Mouse (Mus musculus): Measurements from ENCODE around the gene Chrna7. TPM values are rescaled to one million over a fixed set of nuclear protein-coding genes. Genes with fewer than 3 reads are reported as not detected.
A peak's percentile ranks its signal among the peaks of the same experiment; 100 is the strongest.

The Chrna7 gene
- polyA plus RNA-seq, 1 experiment from 2014 or later = 0.50 TPM

DNA sequence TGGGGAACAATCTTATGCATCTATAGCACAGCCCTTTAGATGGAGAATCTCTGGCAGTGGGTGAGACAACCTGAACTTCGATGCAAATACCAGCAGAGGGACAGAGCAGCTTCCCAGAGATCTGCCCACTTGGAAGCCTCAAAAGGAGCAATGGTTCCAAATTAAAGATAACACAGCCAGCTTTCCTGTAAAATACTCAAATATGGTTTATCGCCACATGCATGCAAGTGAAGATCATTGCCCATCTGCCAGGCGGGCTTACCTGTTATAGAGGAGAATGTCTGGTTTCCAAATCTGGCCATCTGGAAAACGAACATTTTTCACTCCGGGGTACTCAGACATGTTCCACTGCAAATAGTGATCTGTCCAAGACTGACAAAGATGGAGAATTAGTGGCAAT lies 64.0 kb downstream of the Chrna7 start:
- Histone ChIP-seq H3K9ac (no peak overlapping the region), H3K27me3 (ENCODE audit: insufficient read depth, low read length) (no peaks in the 10 kb centered on the region), H3K27ac (ENCODE audit: low read depth) (no peak overlapping the region), H3K36me3 (ENCODE audit: insufficient read depth) (no peaks in the 10 kb centered on the region), H3K9me3 (ENCODE audit: low read depth, low read length) (no peaks in the 10 kb centered on the region), H3K4me1 (ENCODE audit: insufficient read depth) (no peaks in the 10 kb centered on the region), H3K4me2 (no peak overlapping the region), H3K4me3 (ENCODE audit: low read depth, low read length) (no peak overlapping the region)
- no peak for DNase-seq
- no peak for TF ChIP-seq CTCF (IDR thresholded peaks at IDR 0.05; ENCODE audit: low read depth)
- 81% methylated on average over 5 of the region's 5 CpGs for WGBS
- no peak for ATAC-seq (ENCODE audit: insufficient read depth)

DNA sequence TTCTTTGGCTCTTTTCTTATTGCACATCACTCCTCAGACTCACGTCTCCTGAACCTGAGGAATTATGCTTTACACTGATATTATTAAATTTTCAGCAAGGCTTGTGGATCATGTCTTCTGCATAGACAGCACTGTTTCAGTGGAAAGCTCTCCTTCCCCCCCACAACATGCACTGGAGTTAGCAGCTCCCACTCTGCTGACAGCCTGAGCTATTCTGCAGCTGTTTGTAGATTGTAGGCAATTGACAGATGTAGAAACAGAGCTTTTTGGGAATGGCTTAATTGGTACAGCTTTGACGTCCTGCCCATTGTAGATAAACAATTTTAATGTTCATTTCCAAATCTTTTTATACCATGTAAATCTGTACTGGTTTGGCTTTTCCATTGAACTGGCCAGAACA lies 89.8 kb downstream of the Chrna7 start:
- no peak overlapping the region for H3K4me3 ChIP-seq (ENCODE audit: low read depth, low read length)
- WGBS = 30% methylated on average over 2 of the region's 2 CpGs
- DNase-seq = no peak
- no peaks in the 10 kb centered on the region for H3K9me3 ChIP-seq (ENCODE audit: low read depth, low read length)
- H3K4me1 ChIP-seq (ENCODE audit: insufficient read depth) = no peaks in the 10 kb centered on the region
- H3K27ac ChIP-seq (ENCODE audit: low read depth) = no peak overlapping the region
- no peak for ATAC-seq (ENCODE audit: insufficient read depth)
- no peaks in the 10 kb centered on the region for H3K36me3 ChIP-seq (ENCODE audit: insufficient read depth)
- TF ChIP-seq CTCF (IDR thresholded peaks at IDR 0.05; ENCODE audit: low read depth) = no peak
- H3K9ac ChIP-seq = no peak overlapping the region
- H3K27me3 ChIP-seq (ENCODE audit: insufficient read depth, low read length) = no peaks in the 10 kb centered on the region
- H3K4me2 ChIP-seq = no peak overlapping the region

DNA sequence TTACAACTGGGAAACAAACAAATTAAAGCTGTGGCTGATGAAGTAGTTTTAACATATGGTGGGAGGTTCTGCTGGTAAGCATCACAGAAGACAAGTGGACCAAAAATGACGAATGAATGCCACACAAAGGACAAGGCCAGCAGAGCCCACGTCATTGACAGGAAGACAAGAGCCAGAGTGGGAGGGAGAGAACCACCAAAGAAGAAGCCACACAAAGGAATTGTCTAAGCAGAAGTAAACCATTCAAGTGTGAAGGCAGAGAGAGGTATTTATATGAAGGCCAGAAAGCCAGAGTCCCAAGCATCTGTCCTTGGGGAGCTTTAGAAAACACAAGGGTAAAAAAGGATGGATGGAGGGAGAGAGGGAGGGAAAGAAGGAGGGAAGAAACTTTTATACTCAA lies 98.7 kb downstream of the Chrna7 start:
- no peak overlapping the region for H3K27ac ChIP-seq (ENCODE audit: low read depth)
- no peaks in the 10 kb centered on the region for H3K4me1 ChIP-seq (ENCODE audit: insufficient read depth)
- WGBS = 54% methylated on average over 2 of the region's 2 CpGs
- H3K4me3 ChIP-seq (ENCODE audit: low read depth, low read length) = no peak overlapping the region
- H3K36me3 ChIP-seq (ENCODE audit: insufficient read depth) = no peaks in the 10 kb centered on the region
- H3K4me2 ChIP-seq = no peak overlapping the region
- no peaks in the 10 kb centered on the region for H3K9me3 ChIP-seq (ENCODE audit: low read depth, low read length)
- H3K9ac ChIP-seq = no peak overlapping the region
- TF ChIP-seq CTCF (IDR thresholded peaks at IDR 0.05; ENCODE audit: low read depth) = no peak
- H3K27me3 ChIP-seq (ENCODE audit: insufficient read depth, low read length) = no peaks in the 10 kb centered on the region
- no peak for DNase-seq
- ATAC-seq (ENCODE audit: insufficient read depth) = no peak

DNA sequence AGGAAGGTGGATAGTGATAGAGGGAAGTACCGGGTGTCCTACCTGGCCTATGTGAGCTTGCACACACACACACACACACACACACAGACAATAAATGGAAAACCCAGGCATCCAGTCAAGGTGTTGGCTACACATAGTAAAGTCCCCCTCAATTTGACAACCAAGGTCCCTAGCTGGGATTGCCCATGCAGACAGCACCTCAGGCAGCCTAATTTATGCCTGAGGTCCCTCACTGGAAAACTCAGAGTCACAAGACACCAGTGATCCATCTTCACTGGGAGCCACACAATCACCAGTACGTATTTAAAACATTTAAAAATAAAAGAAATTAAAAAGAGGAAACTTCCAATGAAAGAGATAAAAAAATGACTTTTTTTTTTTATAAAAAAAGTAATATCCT lies 99.1 kb downstream of the Chrna7 start:
- no peak overlapping the region for H3K4me3 ChIP-seq (ENCODE audit: low read depth, low read length)
- no peak overlapping the region for H3K27ac ChIP-seq (ENCODE audit: low read depth)
- H3K27me3 ChIP-seq (ENCODE audit: insufficient read depth, low read length) = no peaks in the 10 kb centered on the region
- H3K4me1 ChIP-seq (ENCODE audit: insufficient read depth) = no peaks in the 10 kb centered on the region
- no peak overlapping the region for H3K4me2 ChIP-seq
- no peak for DNase-seq
- 82% methylated on average over 2 of the region's 2 CpGs for WGBS
- ATAC-seq (ENCODE audit: insufficient read depth) = no peak
- H3K36me3 ChIP-seq (ENCODE audit: insufficient read depth) = no peaks in the 10 kb centered on the region
- H3K9me3 ChIP-seq (ENCODE audit: low read depth, low read length) = no peaks in the 10 kb centered on the region
- TF ChIP-seq CTCF (IDR thresholded peaks at IDR 0.05; ENCODE audit: low read depth) = no peak
- H3K9ac ChIP-seq = no peak overlapping the region

DNA sequence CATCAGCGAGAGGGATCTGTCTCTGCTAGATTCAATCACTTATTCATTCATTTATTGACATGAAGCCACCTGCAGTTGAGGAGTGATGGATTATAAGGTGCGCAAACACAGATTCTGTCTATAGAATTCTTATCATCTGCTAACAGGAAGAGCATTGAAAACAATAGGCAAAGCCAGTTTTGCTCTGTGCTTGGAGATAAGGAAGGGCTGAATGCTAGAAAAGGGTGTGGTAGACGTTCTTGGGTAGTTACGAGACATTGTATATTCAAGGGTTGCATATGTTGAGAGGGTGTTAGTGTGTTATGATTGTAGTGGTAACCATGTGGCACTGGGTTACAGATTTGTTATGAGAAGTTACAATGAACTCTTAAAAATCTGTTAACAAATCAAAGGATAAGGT lies 103.0 kb downstream of the Chrna7 start:
- H3K4me1 ChIP-seq (ENCODE audit: insufficient read depth) = no peaks in the 10 kb centered on the region

DNA sequence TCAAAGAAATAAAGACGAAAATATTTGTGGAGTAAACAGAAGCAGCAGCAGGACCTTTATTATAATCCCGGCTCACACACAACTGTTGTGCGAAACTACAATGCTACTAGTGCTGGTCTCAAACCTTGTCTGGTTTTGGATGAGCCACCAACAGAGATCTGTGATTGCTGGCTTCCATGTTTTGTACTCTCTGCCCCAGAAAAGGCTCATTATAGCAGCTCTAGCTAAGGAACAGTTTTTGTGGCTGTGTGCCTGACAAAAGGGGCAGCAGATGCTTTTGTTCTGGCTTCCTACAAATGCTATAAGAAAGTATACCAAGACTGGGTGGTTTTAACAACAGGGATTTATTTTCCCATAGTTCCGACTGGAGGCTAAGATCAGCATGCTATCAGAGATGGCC lies 126.4 kb downstream of the Chrna7 start:
- no peaks in the 10 kb centered on the region for H3K9me3 ChIP-seq (ENCODE audit: low read depth, low read length)
- no peak overlapping the region for H3K9ac ChIP-seq
- 82% methylated on average over 4 of the region's 4 CpGs for WGBS
- H3K36me3 ChIP-seq (ENCODE audit: insufficient read depth) = no peaks in the 10 kb centered on the region
- H3K27me3 ChIP-seq (ENCODE audit: insufficient read depth, low read length) = no peaks in the 10 kb centered on the region
- no peak overlapping the region for H3K27ac ChIP-seq (ENCODE audit: low read depth)
- no peak overlapping the region for H3K4me2 ChIP-seq
- H3K4me1 ChIP-seq (ENCODE audit: insufficient read depth) = no peaks in the 10 kb centered on the region
- DNase-seq = no peak
- no peak for TF ChIP-seq CTCF (IDR thresholded peaks at IDR 0.05; ENCODE audit: low read depth)
- no peak for ATAC-seq (ENCODE audit: insufficient read depth)
- H3K4me3 ChIP-seq (ENCODE audit: low read depth, low read length) = no peak overlapping the region

More for the DNA sequence above, 103.0 kb downstream of the Chrna7 start:
- Histone ChIP-seq H3K27me3 (ENCODE audit: insufficient read depth, low read length) (no peaks in the 10 kb centered on the region), H3K4me2 (no peak overlapping the region), H3K9ac (no peak overlapping the region), H3K36me3 (ENCODE audit: insufficient read depth) (no peaks in the 10 kb centered on the region), H3K27ac (ENCODE audit: low read depth) (no peak overlapping the region), H3K9me3 (ENCODE audit: low read depth, low read length) (no peaks in the 10 kb centered on the region), H3K4me3 (ENCODE audit: low read depth, low read length) (no peak overlapping the region)
- no peak for DNase-seq
- WGBS = 59% methylated on average over 4 of the region's 4 CpGs
- ATAC-seq (ENCODE audit: insufficient read depth) = no peak
- no peak for TF ChIP-seq CTCF (IDR thresholded peaks at IDR 0.05; ENCODE audit: low read depth)

DNA sequence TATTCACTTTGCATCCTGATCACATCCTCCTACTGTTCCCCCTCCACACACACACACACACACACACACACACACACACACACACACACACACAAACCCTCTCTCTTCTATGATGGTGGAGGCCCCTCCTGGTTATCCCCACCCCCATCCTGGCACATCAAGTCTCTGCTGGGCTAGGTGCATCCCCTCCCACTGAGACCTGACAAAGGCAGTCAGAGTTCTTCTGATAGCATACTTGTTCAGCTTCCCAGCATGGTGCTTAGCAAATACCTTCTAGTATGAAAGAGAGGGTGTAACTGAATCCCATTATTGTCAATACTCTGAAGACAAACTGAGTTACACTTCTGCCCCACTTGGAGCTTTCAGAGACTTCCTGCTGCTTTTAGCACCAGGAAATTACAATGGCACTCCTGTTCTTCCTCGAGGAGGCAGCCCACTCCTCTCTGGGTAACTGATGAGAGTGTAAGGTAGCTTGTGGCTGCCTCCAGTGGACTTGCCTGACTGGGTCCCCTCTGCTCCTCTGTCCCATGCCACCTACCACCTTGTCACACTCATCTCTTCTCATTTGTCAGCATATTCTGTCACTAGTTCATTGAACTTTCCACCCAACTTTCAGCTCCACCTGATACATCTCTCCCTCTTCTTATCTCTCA lies 127.9 kb downstream of the Chrna7 start:
- Histone ChIP-seq H3K36me3 (ENCODE audit: insufficient read depth) (no peaks in the 10 kb centered on the region), H3K9ac (no peak overlapping the region), H3K9me3 (ENCODE audit: low read depth, low read length) (no peaks in the 10 kb centered on the region), H3K4me2 (no peak overlapping the region), H3K4me1 (ENCODE audit: insufficient read depth) (no peaks in the 10 kb centered on the region), H3K4me3 (ENCODE audit: low read depth, low read length) (no peak overlapping the region), H3K27ac (ENCODE audit: low read depth) (no peak overlapping the region), H3K27me3 (ENCODE audit: insufficient read depth, low read length) (no peaks in the 10 kb centered on the region)
- TF ChIP-seq CTCF (IDR thresholded peaks at IDR 0.05; ENCODE audit: low read depth) = no peak
- WGBS = 0% methylated on average over 1 of the region's 1 CpGs
- peak; percentile 82 for ATAC-seq (ENCODE audit: insufficient read depth)
- DNase-seq = peak; percentile 30

DNA sequence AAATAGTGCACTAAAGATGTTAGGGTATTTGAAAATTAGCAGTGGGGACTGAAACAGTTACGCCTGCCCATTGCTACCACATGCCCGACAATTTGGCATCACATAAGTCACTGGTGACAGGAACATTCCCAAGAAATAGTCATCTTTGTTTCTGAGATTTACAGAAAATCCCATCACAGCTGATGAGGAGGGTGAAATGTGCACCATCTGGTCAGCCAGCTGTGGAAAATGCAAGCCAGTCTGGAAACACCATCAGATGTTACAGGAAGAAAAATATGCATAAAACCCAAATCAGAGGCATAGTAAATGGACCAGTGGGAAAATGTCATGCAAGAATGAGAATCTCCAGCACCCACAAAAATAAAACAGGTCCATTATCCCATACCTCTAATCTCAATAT lies 151.4 kb downstream of the Chrna7 start:
- Histone ChIP-seq H3K27me3 (ENCODE audit: insufficient read depth, low read length) (no peaks in the 10 kb centered on the region), H3K27ac (ENCODE audit: low read depth) (no peak overlapping the region), H3K4me2 (no peak overlapping the region), H3K36me3 (ENCODE audit: insufficient read depth) (no peaks in the 10 kb centered on the region), H3K9me3 (ENCODE audit: low read depth, low read length) (no peaks in the 10 kb centered on the region), H3K4me1 (ENCODE audit: insufficient read depth) (no peaks in the 10 kb centered on the region), H3K9ac (no peak overlapping the region), H3K4me3 (ENCODE audit: low read depth, low read length) (no peak overlapping the region)
- 68% methylated on average over 2 of the region's 2 CpGs for WGBS
- no peak for ATAC-seq (ENCODE audit: insufficient read depth)
- TF ChIP-seq CTCF (IDR thresholded peaks at IDR 0.05; ENCODE audit: low read depth) = no peak
- peak; percentile 2 for DNase-seq

Other genes starting within 250 kb of the Chrna7 start
- gene Otud7a, start 232.2 kb upstream of the Chrna7 start, polyA plus RNA-seq (2014; fragmentation: Nextera tagmentation; extraction: Ambion mirVana) = 0.13 and 0.37 TPM in 2 replicates

Measured in lung, embryonic 14.5 days (tissue).